Mouse (Mus musculus) spleen, adult 10 weeks (tissue): ENCODE results near the gene Pbx3. TPM values are rescaled to one million over a fixed set of nuclear protein-coding genes. Genes with fewer than 3 reads are reported as not detected.

Experiments
- polyA plus RNA-seq: library from polyadenylated mRNA; stranded (reverse); fragments of 350-450 nt; fragmentation: Illumina TruSeq; extraction: RNeasy Lipid Tissue Mini Kit (QIAGEN cat#74804); gene quantifications from one replicate; pipeline ENCODE4 v1.2.3, GENCODE M21; 2015; ENCODE audit warnings: low replicate concordance; ENCODE audit not compliant: insufficient read depth

Pbx3 gene
- 13.0 TPM for polyA plus RNA-seq

GRCm38 (mm10) chr2:34372305-34373301, at the start of gene Pbx3:
Gene Pbx3 (minus strand): TSS chr2:34373142.

GRCm38 (mm10) chr2:34406601-34407464, 33.9 kb upstream of the Pbx3 start, which contains the start of gene Mapkap1:
Gene Mapkap1 (plus strand): TSS chr2:34406771.

Other genes starting within 250 kb of the Pbx3 start
- 57.3 TPM for gene Mapkap1, start 33.6 kb upstream of the Pbx3 start, polyA plus RNA-seq